Mouse (Mus musculus) gastrocnemius, postnatal 25 days (tissue): Measurements from ENCODE around the gene Rtl6. TPM values are rescaled to one million over a fixed set of nuclear protein-coding genes. Genes with fewer than 3 reads are reported as not detected.

ENCODE experiments used
- DNase-seq: peaks from one replicate; pipeline ENCODE4 v3.0.0; 2022
- long read RNA-seq, 2 experiments: library from polyadenylated mRNA; stranded (forward); transcript quantifications; one replicate each; pipeline ENCODE4 v2.0.0; 2021
- total RNA-seq, 2 experiments: library from RNA; stranded (reverse); gene quantifications; 1 replicate in 1 of 2; 2 replicates in 1 of 2; pipeline ENCODE4 v1.2.3; 2021

Rtl6 gene
- 1 to 10 TPM; 3.1 to 3.2 TPM for total RNA-seq
- long read RNA-seq, experiment 1, full-length matches to known transcripts, result 2 of 2 reads
- long read RNA-seq, experiment 1, partial matches to known transcripts, result 0 of 2 reads
- long read RNA-seq, experiment 1, other reads (novel, unspliced or antisense), result 0 of 2 reads
- long read RNA-seq, experiment 2, full-length matches to known transcripts, result 4 of 4 reads
- long read RNA-seq, experiment 2, partial matches to known transcripts, result 0 of 4 reads
- long read RNA-seq, experiment 2, other reads (novel, unspliced or antisense), result 0 of 4 reads

- DNase-seq, result peak; percentile 88
These were observed at the start of gene Rtl6 for GRCm38 (mm10) chr15:84557189-84557921. TSS of gene Rtl6 (minus strand) at chr15:84557823.

GRCm38 (mm10) chr15:84603267-84603963 lies 45.8 kb upstream of the Rtl6 start:
- no peak for DNase-seq

GRCm38 (mm10) chr15:84600977-84601595 lies 43.5 kb upstream of the Rtl6 start:
- DNase-seq, result no peak

- DNase-seq, result no peak
These were observed 41.3 kb upstream of the Rtl6 start for GRCm38 (mm10) chr15:84598911-84599310.

GRCm38 (mm10) chr15:84597816-84598215 lies 40.2 kb upstream of the Rtl6 start:
- DNase-seq, result no peak

GRCm38 (mm10) chr15:84597021-84597420 lies 39.4 kb upstream of the Rtl6 start:
- no peak for DNase-seq

- DNase-seq, result no peak
These were observed 37.8 kb upstream of the Rtl6 start for GRCm38 (mm10) chr15:84595241-84595945.

- no peak for DNase-seq
These were observed 35.9 kb upstream of the Rtl6 start for GRCm38 (mm10) chr15:84593514-84593913.

GRCm38 (mm10) chr15:84592240-84592639 lies 34.6 kb upstream of the Rtl6 start:
- no peak for DNase-seq

- no peak for DNase-seq
These were observed 34.0 kb upstream of the Rtl6 start for GRCm38 (mm10) chr15:84591573-84592139.

- peak; percentile 21 for DNase-seq
These were observed 30.8 kb upstream of the Rtl6 start for GRCm38 (mm10) chr15:84588371-84588821.

GRCm38 (mm10) chr15:84578607-84579006 lies 21.0 kb upstream of the Rtl6 start:
- no peak for DNase-seq

GRCm38 (mm10) chr15:84577019-84577418 lies 19.4 kb upstream of the Rtl6 start:
- no peak for DNase-seq

- DNase-seq, result no peak
These were observed 9.0 kb upstream of the Rtl6 start for GRCm38 (mm10) chr15:84566568-84567110.

- DNase-seq, result no peak
These were observed 3.9 kb upstream of the Rtl6 start for GRCm38 (mm10) chr15:84561501-84561900.

GRCm38 (mm10) chr15:84556674-84557073 lies 949 bp downstream of the Rtl6 start:
- no peak for DNase-seq

- DNase-seq, result no peak
These were observed 6.6 kb downstream of the Rtl6 start for GRCm38 (mm10) chr15:84551065-84551464.

GRCm38 (mm10) chr15:84549291-84549797 lies 8.3 kb downstream of the Rtl6 start:
- DNase-seq, result no peak

- DNase-seq, result no peak
These were observed 11.6 kb downstream of the Rtl6 start for GRCm38 (mm10) chr15:84546028-84546427.

- DNase-seq, result no peak
These were observed 16.4 kb downstream of the Rtl6 start for GRCm38 (mm10) chr15:84541175-84541574.
